Mouse (Mus musculus) G1E (cell line): ENCODE results near the gene Kcnmb2.

ENCODE experiments used
- CTCF ChIP-seq: IDR thresholded peaks from 2 replicates; pipeline ENCODE4 v1.5.1; 2012; ENCODE audit warnings: low read depth, low read length, inconsistent platforms, mixed read lengths
- GATA1 ChIP-seq: IDR thresholded peaks from 2 replicates; pipeline ENCODE4 v1.6.1; 2012; ENCODE audit warnings: borderline replicate concordance, low read length, inconsistent platforms, mixed read lengths
- TAL1 ChIP-seq: conservative IDR thresholded peaks from 2 replicates; pipeline ENCODE4 v1.6.1; 2012; ENCODE audit warnings: low read depth, low read length, inconsistent platforms, mixed read lengths

- no peak for TF ChIP-seq CTCF
- no peak for TF ChIP-seq GATA1
- TF ChIP-seq TAL1, result no peak
These were observed 334.5 kb downstream of the Kcnmb2 start for GRCm38 (mm10) chr3:32236766-32237165.
